Mouse (Mus musculus) MEL (cell line): ENCODE results near the gene Gm43738.

ENCODE experiments used
- CTCF ChIP-seq, 3 experiments: IDR thresholded peaks in 2 of 3; conservative IDR thresholded peaks in 1 of 3; 2 replicates each; pipeline ENCODE4 v1.5.1; 2011 to 2012; ENCODE audit warnings: low read length in 3 of 3, low read depth in 2 of 3, mild to moderate bottlenecking in 2 of 3, improper control_type of control experiment in 1 of 3, inconsistent platforms in 1 of 3, mixed read lengths in 1 of 3, moderate library complexity in 1 of 3; ENCODE audit not compliant: control insufficient read depth in 1 of 3, insufficient read depth in 1 of 3, poor library complexity in 1 of 3, severe bottlenecking in 1 of 3
- UBTF ChIP-seq: IDR thresholded peaks from 2 replicates; pipeline ENCODE4 v1.6.1; 2012; ENCODE audit warnings: low read depth, mild to moderate bottlenecking, inconsistent platforms, low read length, improper control_type of control experiment, moderate library complexity, borderline replicate concordance; ENCODE audit not compliant: insufficient read depth

DNA sequence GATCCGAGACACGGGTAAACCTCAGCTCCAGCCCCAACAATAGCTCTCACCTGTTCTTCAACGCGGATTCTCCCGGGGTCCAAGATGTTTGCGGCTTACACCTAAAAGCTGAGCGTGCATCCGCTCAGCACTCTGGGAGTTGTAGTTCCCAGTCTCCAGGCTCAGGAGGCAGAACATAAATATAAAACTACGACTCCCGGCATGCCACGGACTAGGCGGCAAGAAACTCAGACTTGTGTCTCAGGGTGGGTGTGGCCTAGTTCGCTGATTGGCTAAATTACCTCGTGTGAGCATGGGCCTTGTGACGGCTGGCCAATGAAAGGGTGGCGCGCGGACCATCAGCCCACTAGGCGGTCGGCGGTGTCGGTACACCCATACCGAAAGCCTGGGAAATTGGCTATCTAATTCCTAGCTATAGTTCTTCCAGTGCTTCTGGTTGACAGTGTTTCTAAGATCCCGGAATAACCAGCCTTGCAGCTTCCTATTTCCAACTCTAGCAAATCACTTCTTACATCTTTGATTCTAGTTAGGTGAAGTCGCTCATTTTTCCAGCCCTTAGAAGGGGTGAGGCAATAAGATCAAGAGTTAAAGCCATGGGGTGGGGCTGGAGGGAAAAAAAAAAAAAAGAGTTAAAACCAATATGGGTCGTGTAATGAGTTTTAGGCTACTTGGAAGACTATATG is 1.1 kb upstream of the Gm43738 start, which contains the start of gene Fdps:
- TF ChIP-seq CTCF (IDR thresholded peaks at IDR 0.05 in 2 of 3, conservative IDR thresholded peaks at IDR 0.05 in 1 of 3; ENCODE audit: control insufficient read depth in 1 of 3, insufficient read depth in 1 of 3, low read depth in 2 of 3, low read length in 3 of 3, poor library complexity in 1 of 3, severe bottlenecking in 1 of 3) (no peak), UBTF (no peak; the same call in 1 of the 2 replicates)
